Mouse (Mus musculus): ENCODE data around the gene Tspan31. TPM values are rescaled to one million over a fixed set of nuclear protein-coding genes. Genes with fewer than 3 reads are reported as not detected.

Gene Tspan31
- polyA plus RNA-seq, 1 experiment from 2014 or later: 77.4 TPM

GRCm38 (mm10) chr10:127100414-127100813 lies 30.4 kb upstream of the Tspan31 start:
- no peaks in the 10 kb centered on the region for H3K9me3 ChIP-seq (replicated peaks)
- H3K27me3 ChIP-seq: no peaks in the 10 kb centered on the region
- H3K4me1 ChIP-seq (replicated peaks): peaks cover 29% of the 10 kb centered on the region
- no peak overlapping the region for H3K4me3 ChIP-seq (replicated peaks)
- H3K36me3 ChIP-seq (replicated peaks): peaks cover 46% of the 10 kb centered on the region
- WGBS (ENCODE audit: insufficient replicate concordance): 12% methylated on average over 8 of the region's 8 CpGs
- H3K9ac ChIP-seq: no peak overlapping the region
- 0 out of 2 replicates have a peak overlapping the region, but pooled peaks have one; percentile 51 for H3K27ac ChIP-seq (replicated peaks)
- H3K4me2 ChIP-seq: peak overlapping the region; percentile 13
- peak; percentile 62 for ATAC-seq (ENCODE audit: insufficient read depth)

GRCm38 (mm10) chr10:127099868-127100267 lies 29.8 kb upstream of the Tspan31 start:
- no peak overlapping the region for H3K9ac ChIP-seq
- peaks cover 29% of the 10 kb centered on the region for H3K4me1 ChIP-seq (replicated peaks)
- no peak overlapping the region for H3K27ac ChIP-seq (replicated peaks)
- no peak for ATAC-seq (ENCODE audit: insufficient read depth)
- no peak overlapping the region for H3K4me3 ChIP-seq (replicated peaks)
- WGBS (ENCODE audit: insufficient replicate concordance): 69% methylated on average over 15 of the region's 15 CpGs
- H3K36me3 ChIP-seq (replicated peaks): peaks cover 49% of the 10 kb centered on the region
- H3K4me2 ChIP-seq: no peak overlapping the region
- no peaks in the 10 kb centered on the region for H3K9me3 ChIP-seq (replicated peaks)
- H3K27me3 ChIP-seq: no peaks in the 10 kb centered on the region

GRCm38 (mm10) chr10:127099191-127099590 lies 29.1 kb upstream of the Tspan31 start:
- Histone ChIP-seq H3K4me2 (no peak overlapping the region), H3K9ac (no peak overlapping the region), H3K4me1 (replicated peaks) (peaks cover 26% of the 10 kb centered on the region), H3K4me3 (replicated peaks) (no peak overlapping the region), H3K27me3 (no peaks in the 10 kb centered on the region), H3K27ac (replicated peaks) (no peak overlapping the region), H3K36me3 (replicated peaks) (peaks cover 49% of the 10 kb centered on the region), H3K9me3 (replicated peaks) (no peaks in the 10 kb centered on the region)
- ATAC-seq (ENCODE audit: insufficient read depth): no peak
- WGBS (ENCODE audit: insufficient replicate concordance): 83% methylated on average over 10 of the region's 10 CpGs

DNA sequence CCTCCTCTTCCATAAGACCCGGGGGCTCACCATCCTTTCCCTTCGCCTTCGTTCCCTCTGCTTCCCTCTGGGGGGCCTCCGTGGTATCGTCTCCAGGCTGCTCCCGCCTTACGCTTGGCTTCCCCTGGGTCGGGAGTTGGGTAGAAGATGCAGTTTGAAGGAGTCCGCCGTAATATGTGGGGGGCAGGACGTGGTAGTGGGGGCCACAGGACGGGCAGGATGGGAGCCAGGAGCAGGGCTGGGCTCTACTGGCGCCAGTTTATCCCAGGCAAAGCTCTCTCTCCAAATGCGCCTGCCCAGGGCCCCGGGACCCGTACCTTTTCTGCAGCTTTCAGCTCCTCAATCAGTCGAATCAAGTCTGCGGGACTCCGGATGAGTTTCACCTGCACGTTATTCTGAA lies 28.4 kb upstream of the Tspan31 start:
- Histone ChIP-seq H3K4me3 (replicated peaks) (no peak overlapping the region), H3K27me3 (no peaks in the 10 kb centered on the region), H3K4me2 (no peak overlapping the region), H3K36me3 (replicated peaks) (peaks cover 49% of the 10 kb centered on the region), H3K9ac (no peak overlapping the region), H3K9me3 (replicated peaks) (no peaks in the 10 kb centered on the region), H3K4me1 (replicated peaks) (peaks cover 19% of the 10 kb centered on the region), H3K27ac (replicated peaks) (no peak overlapping the region)
- no peak for ATAC-seq (ENCODE audit: insufficient read depth)
- 75% methylated on average over 20 of the region's 20 CpGs for WGBS (ENCODE audit: insufficient replicate concordance)

DNA sequence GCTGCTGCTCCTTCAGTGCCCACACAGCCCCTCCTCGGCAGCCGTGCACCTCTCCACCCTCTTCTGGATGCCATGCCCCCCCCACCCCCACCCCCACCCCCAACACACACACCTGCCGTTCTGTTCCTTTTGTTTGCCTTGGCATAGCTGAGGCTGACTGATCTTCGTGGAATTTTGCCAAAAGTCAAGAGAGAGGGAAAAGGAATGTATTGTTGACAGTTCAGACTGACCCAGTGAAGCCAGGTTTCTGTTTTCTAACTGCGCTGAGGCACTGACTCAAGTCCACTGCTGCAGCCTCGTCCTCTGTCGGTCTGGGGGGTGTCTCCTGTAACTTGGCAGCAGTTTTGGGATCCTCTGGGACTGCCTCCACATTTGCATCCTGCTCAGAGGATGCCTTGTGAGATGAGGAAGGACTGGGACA lies 24.3 kb upstream of the Tspan31 start:
- WGBS (ENCODE audit: insufficient replicate concordance): 63% methylated on average over 7 of the region's 7 CpGs
- no peaks in the 10 kb centered on the region for H3K9me3 ChIP-seq (replicated peaks)
- peaks cover 43% of the 10 kb centered on the region for H3K36me3 ChIP-seq (replicated peaks)
- no peak overlapping the region for H3K4me3 ChIP-seq (replicated peaks)
- no peak for ATAC-seq (ENCODE audit: insufficient read depth)
- no peak overlapping the region for H3K9ac ChIP-seq
- H3K27me3 ChIP-seq: peaks cover 28% of the 10 kb centered on the region
- peaks cover 21% of the 10 kb centered on the region for H3K4me1 ChIP-seq (replicated peaks)
- H3K27ac ChIP-seq (replicated peaks): no peak overlapping the region
- no peak overlapping the region for H3K4me2 ChIP-seq

DNA sequence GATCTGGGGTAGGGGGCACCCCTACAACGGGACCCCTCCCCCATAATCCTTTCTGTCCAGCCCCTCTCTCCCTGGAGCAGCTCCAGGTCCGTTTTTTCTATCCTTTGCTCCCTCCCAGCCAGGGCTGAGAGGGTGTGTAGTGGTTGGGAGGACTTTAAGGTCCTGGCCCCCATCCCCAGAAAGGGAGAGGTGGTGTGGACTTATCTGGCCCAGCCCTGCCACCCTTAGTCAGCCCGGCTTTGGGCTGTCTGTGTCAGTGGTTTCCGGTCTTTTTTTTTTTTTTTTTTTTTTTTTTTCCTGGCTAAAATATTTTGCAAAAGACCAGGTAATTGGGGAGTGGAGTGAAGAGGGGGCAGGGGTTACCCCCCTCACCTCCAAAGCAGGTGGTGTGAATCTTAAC lies 22.7 kb upstream of the Tspan31 start:
- H3K4me2 ChIP-seq: no peak overlapping the region
- H3K4me1 ChIP-seq (replicated peaks): peaks cover 21% of the 10 kb centered on the region
- no peak overlapping the region for H3K27ac ChIP-seq (replicated peaks)
- no peak overlapping the region for H3K9ac ChIP-seq
- peaks cover 28% of the 10 kb centered on the region for H3K27me3 ChIP-seq
- 24% methylated on average over 4 of the region's 4 CpGs for WGBS (ENCODE audit: insufficient replicate concordance)
- H3K36me3 ChIP-seq (replicated peaks): peaks cover 26% of the 10 kb centered on the region
- no peaks in the 10 kb centered on the region for H3K9me3 ChIP-seq (replicated peaks)
- no peak for ATAC-seq (ENCODE audit: insufficient read depth)
- H3K4me3 ChIP-seq (replicated peaks): no peak overlapping the region

GRCm38 (mm10) chr10:127091507-127092396 lies 21.7 kb upstream of the Tspan31 start:
- Histone ChIP-seq H3K4me3 (replicated peaks) (no peak overlapping the region), H3K27me3 (peaks cover 28% of the 10 kb centered on the region), H3K4me2 (peak overlapping the region; percentile 18; the same call in 1 of the 2 replicates), H3K4me1 (replicated peaks) (peaks cover 21% of the 10 kb centered on the region), H3K9me3 (replicated peaks) (no peaks in the 10 kb centered on the region), H3K27ac (replicated peaks) (no peak overlapping the region), H3K36me3 (replicated peaks) (peaks cover 17% of the 10 kb centered on the region), H3K9ac (no peak overlapping the region)
- ATAC-seq (ENCODE audit: insufficient read depth): no peak
- 61% methylated on average over 51 of the region's 51 CpGs for WGBS (ENCODE audit: insufficient replicate concordance)

DNA sequence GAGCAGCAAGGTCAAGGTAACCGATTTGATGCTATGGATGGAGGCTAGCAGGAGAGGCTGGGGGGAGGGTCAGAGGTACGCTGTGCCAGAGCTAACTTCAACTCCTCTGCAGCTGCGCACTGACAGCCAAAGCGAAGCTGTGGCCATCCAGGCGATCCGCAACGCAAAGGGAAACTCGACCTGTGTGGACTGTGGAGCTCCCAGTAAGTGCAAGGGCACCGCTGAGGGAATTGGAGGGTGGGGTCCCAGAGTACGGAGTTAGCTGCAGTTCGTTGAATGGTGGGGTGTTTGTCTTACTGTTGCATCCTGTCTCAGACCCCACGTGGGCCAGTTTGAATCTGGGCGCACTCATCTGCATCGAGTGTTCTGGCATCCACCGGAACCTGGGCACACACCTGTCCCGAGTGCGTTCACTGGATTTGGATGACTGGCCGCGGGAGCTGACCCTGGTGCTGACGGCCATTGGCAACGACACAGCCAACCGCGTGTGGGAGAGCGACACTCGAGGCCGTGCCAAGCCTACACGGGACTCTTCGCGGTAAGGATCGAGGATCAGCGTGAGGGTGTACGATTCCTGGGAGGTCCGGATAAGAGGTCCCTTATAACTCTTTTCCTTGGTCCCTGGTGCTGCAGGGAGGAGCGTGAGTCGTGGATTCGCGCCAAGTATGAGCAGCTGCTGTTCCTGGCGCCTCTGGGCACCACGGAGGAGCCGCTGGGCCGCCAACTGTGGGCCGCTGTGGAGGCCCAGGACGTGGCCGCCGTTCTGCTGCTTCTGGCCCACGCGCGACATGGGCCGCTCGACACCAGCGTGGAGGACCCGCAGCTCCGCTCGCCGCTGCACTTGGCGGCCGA lies 20.7 kb upstream of the Tspan31 start:
- no peak for ATAC-seq (ENCODE audit: insufficient read depth)
- Histone ChIP-seq H3K9me3 (replicated peaks) (no peaks in the 10 kb centered on the region), H3K27ac (replicated peaks) (no peak overlapping the region), H3K4me1 (replicated peaks) (peaks cover 21% of the 10 kb centered on the region), H3K4me2 (no peak overlapping the region; the same call in 1 of the 2 replicates), H3K36me3 (replicated peaks) (peaks cover 7% of the 10 kb centered on the region), H3K27me3 (peaks cover 28% of the 10 kb centered on the region), H3K9ac (no peak overlapping the region), H3K4me3 (replicated peaks) (no peak overlapping the region)
- WGBS (ENCODE audit: insufficient replicate concordance): 68% methylated on average over 57 of the region's 57 CpGs

DNA sequence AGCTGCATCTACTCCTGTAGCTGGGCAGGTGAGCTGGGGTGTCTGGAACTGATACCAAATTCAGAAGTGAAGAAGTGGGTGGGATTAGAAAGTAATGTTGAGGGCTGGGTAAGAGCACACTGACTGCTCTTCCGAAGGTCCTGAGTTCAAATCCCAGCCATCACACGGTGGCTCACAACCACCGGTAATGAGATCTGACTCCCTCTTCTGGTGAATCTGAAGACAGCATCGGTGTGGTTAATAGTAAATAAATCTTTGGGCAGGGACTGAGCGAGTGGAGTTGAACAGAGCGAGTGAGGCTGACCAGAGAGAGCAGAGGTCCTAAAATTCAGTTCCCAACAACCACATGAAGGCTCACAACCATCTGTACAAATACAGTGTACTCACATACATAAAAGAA lies 15.6 kb upstream of the Tspan31 start:
- WGBS (ENCODE audit: insufficient replicate concordance): 68% methylated on average over 6 of the region's 6 CpGs
- Histone ChIP-seq H3K9me3 (replicated peaks) (no peaks in the 10 kb centered on the region), H3K36me3 (replicated peaks) (no peaks in the 10 kb centered on the region; the same call in 1 of the 2 replicates), H3K27me3 (peaks cover 33% of the 10 kb centered on the region), H3K4me1 (replicated peaks) (peaks cover 24% of the 10 kb centered on the region; the same call in 1 of the 2 replicates), H3K4me2 (no peak overlapping the region), H3K4me3 (replicated peaks) (no peak overlapping the region), H3K9ac (no peak overlapping the region), H3K27ac (replicated peaks) (no peak overlapping the region)
- ATAC-seq (ENCODE audit: insufficient read depth): no peak

GRCm38 (mm10) chr10:127085052-127085451 lies 15.0 kb upstream of the Tspan31 start:
- 75% methylated on average over 9 of the region's 9 CpGs for WGBS (ENCODE audit: insufficient replicate concordance)
- H3K4me1 ChIP-seq (replicated peaks): peaks cover 30% of the 10 kb centered on the region
- H3K9ac ChIP-seq: no peak overlapping the region
- ATAC-seq (ENCODE audit: insufficient read depth): no peak
- no peaks in the 10 kb centered on the region; the same call in 1 of the 2 replicates for H3K36me3 ChIP-seq (replicated peaks)
- no peak overlapping the region for H3K27ac ChIP-seq (replicated peaks)
- peaks cover 33% of the 10 kb centered on the region for H3K27me3 ChIP-seq
- H3K9me3 ChIP-seq (replicated peaks): no peaks in the 10 kb centered on the region
- H3K4me3 ChIP-seq (replicated peaks): no peak overlapping the region
- no peak overlapping the region for H3K4me2 ChIP-seq

DNA sequence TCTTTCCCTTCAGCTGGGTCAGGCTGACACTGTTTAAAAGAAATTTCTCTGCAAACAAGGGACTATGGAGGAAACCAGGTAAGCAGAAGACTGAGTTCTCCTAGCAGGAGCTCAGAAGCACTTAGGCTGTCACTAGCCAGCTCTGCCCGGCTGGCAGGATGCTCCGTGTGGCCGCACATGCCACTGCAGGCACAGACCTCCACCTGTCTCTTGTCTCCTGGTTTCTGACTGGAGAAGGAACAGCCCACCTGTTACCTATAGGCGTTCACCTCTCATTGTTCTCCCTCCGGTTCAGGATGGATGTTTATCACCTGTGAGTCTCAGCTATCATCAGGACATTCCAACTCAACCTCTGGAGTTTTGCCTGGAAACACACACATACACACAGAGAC lies 13.8 kb upstream of the Tspan31 start:
- Histone ChIP-seq H3K27me3 (peaks cover 39% of the 10 kb centered on the region), H3K4me3 (replicated peaks) (no peak overlapping the region), H3K9ac (no peak overlapping the region), H3K9me3 (replicated peaks) (no peaks in the 10 kb centered on the region), H3K36me3 (replicated peaks) (no peaks in the 10 kb centered on the region; the same call in 1 of the 2 replicates), H3K27ac (replicated peaks) (no peak overlapping the region), H3K4me2 (no peak overlapping the region), H3K4me1 (replicated peaks) (peaks cover 41% of the 10 kb centered on the region)
- 63% methylated on average over 5 of the region's 5 CpGs for WGBS (ENCODE audit: insufficient replicate concordance)
- no peak for ATAC-seq (ENCODE audit: insufficient read depth)
